Mouse (Mus musculus): Measurements from ENCODE around the gene Chuk. TPM values are rescaled to one million over a fixed set of nuclear protein-coding genes. Genes with fewer than 3 reads are reported as not detected.

Chuk gene
- polyA plus RNA-seq, 1 experiment, result 26.4 TPM

DNA sequence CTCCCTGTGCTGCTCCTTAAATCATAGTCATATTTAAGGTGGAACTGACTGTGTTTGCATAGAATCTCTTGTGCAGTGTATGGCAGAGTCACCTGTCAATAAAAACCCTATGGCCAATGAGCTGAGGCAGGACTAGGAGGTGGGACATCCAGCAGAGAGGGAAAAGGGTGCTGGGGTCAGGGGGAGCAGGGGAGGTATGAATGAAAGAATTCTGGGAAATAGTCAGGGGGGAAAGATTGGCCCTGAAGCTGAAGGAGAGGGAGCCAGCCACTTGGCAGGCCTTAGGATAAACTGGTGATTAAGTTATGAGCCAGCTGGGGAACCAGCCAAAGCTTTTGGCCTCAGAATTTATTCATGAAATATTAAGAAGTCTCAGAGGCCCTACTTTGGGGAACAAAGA, 1.7 kb upstream of the Chuk start:
- DNase-seq, result no peak
- Histone ChIP-seq H3K4me1 (replicated peaks; ENCODE audit: control insufficient read depth, insufficient read depth, low read length) (peaks cover 8% of the 10 kb centered on the region), H3K4me3 (ENCODE audit: control insufficient read depth, insufficient read depth, low read length) (no peak overlapping the region), H3K27me3 (ENCODE audit: control insufficient read depth, insufficient read depth, low read length) (no peaks in the 10 kb centered on the region), H3K36me3 (ENCODE audit: control insufficient read depth, insufficient read depth, low read length) (peaks cover 17% of the 10 kb centered on the region), H3K27ac (ENCODE audit: control insufficient read depth, insufficient read depth, low read length) (no peak overlapping the region)
- TF ChIP-seq CTCF (IDR thresholded peaks at IDR 0.05; ENCODE audit: borderline replicate concordance, control insufficient read depth, extremely low read depth, insufficient read depth, low read length, poor library complexity), result no peak
- no peak for TF ChIP-seq POLR2A (IDR thresholded peaks at IDR 0.05; ENCODE audit: control insufficient read depth, extremely low read depth, insufficient read depth, low read length, poor library complexity)

- peak overlapping the region; percentile 94 for H3K4me3 ChIP-seq (ENCODE audit: control insufficient read depth, insufficient read depth, low read length)
- no peak for DNase-seq
- no peaks in the 10 kb centered on the region for H3K27me3 ChIP-seq (ENCODE audit: control insufficient read depth, insufficient read depth, low read length)
- H3K36me3 ChIP-seq (ENCODE audit: control insufficient read depth, insufficient read depth, low read length), result peaks cover 6% of the 10 kb centered on the region; the same call in 1 of the 2 replicates
- peaks cover 8% of the 10 kb centered on the region for H3K4me1 ChIP-seq (replicated peaks; ENCODE audit: control insufficient read depth, insufficient read depth, low read length)
- H3K27ac ChIP-seq (ENCODE audit: control insufficient read depth, insufficient read depth, low read length), result no peak overlapping the region
- TF ChIP-seq CTCF (IDR thresholded peaks at IDR 0.05; ENCODE audit: borderline replicate concordance, control insufficient read depth, extremely low read depth, insufficient read depth, low read length, poor library complexity), result no peak
- TF ChIP-seq POLR2A (IDR thresholded peaks at IDR 0.05; ENCODE audit: control insufficient read depth, extremely low read depth, insufficient read depth, low read length, poor library complexity), result no peak
- 40% methylated on average over 22 of the region's 22 CpGs for WGBS
Measured at GRCm38 (mm10) chr19:44107661-44108521, 611 bp upstream of the Chuk start.

DNA sequence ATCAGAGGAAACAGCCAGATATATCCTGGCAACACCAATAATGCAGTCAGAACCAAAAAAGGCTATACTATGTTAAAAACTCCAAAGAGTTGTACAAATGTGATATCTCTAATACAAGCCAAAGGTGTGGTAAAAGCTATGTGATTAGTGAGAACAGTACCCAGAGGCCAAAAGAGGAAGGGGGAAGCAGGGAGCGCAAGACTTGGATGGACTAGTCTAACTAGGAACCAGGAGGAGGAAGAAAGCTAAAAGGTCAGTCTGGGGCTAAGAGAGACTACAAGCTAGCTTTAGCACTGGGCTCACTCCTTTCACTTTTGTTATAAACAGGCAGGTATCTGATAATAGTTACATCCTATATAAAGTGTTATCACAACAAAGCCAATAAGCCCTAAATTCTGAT, 2.9 kb downstream of the Chuk start:
- TF ChIP-seq CTCF (IDR thresholded peaks at IDR 0.05; ENCODE audit: borderline replicate concordance, control insufficient read depth, extremely low read depth, insufficient read depth, low read length, poor library complexity), result no peak
- TF ChIP-seq POLR2A (IDR thresholded peaks at IDR 0.05; ENCODE audit: control insufficient read depth, extremely low read depth, insufficient read depth, low read length, poor library complexity), result no peak
- H3K4me3 ChIP-seq (ENCODE audit: control insufficient read depth, insufficient read depth, low read length), result no peak overlapping the region

DNA sequence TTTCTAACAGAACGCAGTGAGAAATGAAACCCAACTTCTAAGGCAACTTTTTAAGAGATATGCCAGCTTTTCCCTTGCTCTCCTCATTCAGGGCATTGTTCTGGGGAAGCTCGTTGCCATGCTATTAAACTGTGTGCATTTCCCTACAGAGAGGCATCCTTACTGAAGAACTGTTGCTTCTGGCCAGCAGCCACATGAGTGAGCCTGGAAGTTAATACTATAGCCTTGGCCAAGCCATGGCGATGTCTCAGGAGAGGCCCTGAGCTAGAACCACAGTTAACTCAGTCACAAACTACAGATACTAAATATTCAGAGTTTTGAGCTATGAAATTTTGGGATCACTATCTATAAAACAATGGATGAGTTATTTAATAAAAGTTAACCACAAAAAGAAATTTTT, 4.3 kb downstream of the Chuk start:
- WGBS, result 95% methylated on average over 3 of the region's 3 CpGs
- no peak for DNase-seq
- H3K27me3 ChIP-seq (ENCODE audit: control insufficient read depth, insufficient read depth, low read length), result no peaks in the 10 kb centered on the region
- H3K27ac ChIP-seq (ENCODE audit: control insufficient read depth, insufficient read depth, low read length), result no peak overlapping the region
- no peak for TF ChIP-seq CTCF (IDR thresholded peaks at IDR 0.05; ENCODE audit: borderline replicate concordance, control insufficient read depth, extremely low read depth, insufficient read depth, low read length, poor library complexity)
- peaks cover 17% of the 10 kb centered on the region; the same call in 1 of the 2 replicates for H3K36me3 ChIP-seq (ENCODE audit: control insufficient read depth, insufficient read depth, low read length)
- peaks cover 8% of the 10 kb centered on the region for H3K4me1 ChIP-seq (replicated peaks; ENCODE audit: control insufficient read depth, insufficient read depth, low read length)
- no peak overlapping the region for H3K4me3 ChIP-seq (ENCODE audit: control insufficient read depth, insufficient read depth, low read length)

More for the DNA sequence above, 2.9 kb downstream of the Chuk start:
- peaks cover 8% of the 10 kb centered on the region for H3K4me1 ChIP-seq (replicated peaks; ENCODE audit: control insufficient read depth, insufficient read depth, low read length)
- H3K27me3 ChIP-seq (ENCODE audit: control insufficient read depth, insufficient read depth, low read length), result no peaks in the 10 kb centered on the region
- DNase-seq, result no peak
- H3K27ac ChIP-seq (ENCODE audit: control insufficient read depth, insufficient read depth, low read length), result no peak overlapping the region
- H3K36me3 ChIP-seq (ENCODE audit: control insufficient read depth, insufficient read depth, low read length), result peaks cover 17% of the 10 kb centered on the region; the same call in 1 of the 2 replicates
- WGBS, result 96% methylated on average over 1 of the region's 1 CpGs

DNA sequence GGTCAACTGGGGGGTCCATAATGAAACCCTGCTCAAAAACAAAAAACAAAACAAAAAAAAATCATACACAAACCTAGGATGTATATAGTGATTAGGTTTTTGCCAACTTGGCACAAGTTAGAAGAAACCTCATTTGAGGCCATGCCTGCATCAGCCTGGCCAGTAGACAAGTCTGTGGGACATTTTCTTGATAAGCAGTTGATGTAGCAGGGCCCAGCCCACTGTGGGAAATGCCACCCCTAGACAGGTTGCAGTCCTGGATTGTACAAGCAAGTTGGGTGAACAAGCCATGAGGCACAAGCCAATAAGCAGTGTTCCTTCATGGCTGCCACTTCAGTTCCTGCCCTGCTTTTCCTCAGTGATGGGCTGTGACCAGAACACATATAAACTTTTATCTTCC, 6.4 kb downstream of the Chuk start:
- peaks cover 33% of the 10 kb centered on the region for H3K36me3 ChIP-seq (ENCODE audit: control insufficient read depth, insufficient read depth, low read length)

DNA sequence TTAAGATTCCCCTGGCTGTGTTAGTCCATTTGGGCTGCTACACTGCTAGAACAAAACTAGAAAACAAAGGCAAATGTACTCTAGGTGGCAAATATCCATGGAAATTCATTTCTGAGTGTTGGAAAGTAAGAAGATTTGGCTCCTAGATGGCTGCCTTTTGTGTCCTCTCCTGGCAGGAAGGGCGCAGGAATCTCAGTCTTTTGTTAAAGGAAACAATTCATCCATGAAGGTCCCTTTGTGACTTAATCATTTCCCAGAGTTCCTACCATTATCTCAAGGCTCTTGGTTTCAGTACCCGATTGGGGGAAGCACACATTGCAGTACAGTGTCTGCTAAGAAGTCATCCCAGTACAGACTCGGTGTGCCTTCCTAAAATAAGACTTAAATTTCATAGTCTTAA, 21.0 kb downstream of the Chuk start:
- Histone ChIP-seq H3K4me1 (replicated peaks; ENCODE audit: control insufficient read depth, insufficient read depth, low read length) (no peaks in the 10 kb centered on the region), H3K36me3 (ENCODE audit: control insufficient read depth, insufficient read depth, low read length) (peaks cover 52% of the 10 kb centered on the region), H3K27me3 (ENCODE audit: control insufficient read depth, insufficient read depth, low read length) (no peaks in the 10 kb centered on the region), H3K27ac (ENCODE audit: control insufficient read depth, insufficient read depth, low read length) (no peak overlapping the region), H3K4me3 (ENCODE audit: control insufficient read depth, insufficient read depth, low read length) (no peak overlapping the region)
- 92% methylated on average over 3 of the region's 3 CpGs for WGBS
- no peak for DNase-seq
- TF ChIP-seq CTCF (IDR thresholded peaks at IDR 0.05; ENCODE audit: borderline replicate concordance, control insufficient read depth, extremely low read depth, insufficient read depth, low read length, poor library complexity), result no peak

More for the DNA sequence above, 6.4 kb downstream of the Chuk start:
- Histone ChIP-seq H3K4me3 (ENCODE audit: control insufficient read depth, insufficient read depth, low read length) (no peak overlapping the region), H3K27ac (ENCODE audit: control insufficient read depth, insufficient read depth, low read length) (no peak overlapping the region), H3K4me1 (replicated peaks; ENCODE audit: control insufficient read depth, insufficient read depth, low read length) (no peaks in the 10 kb centered on the region), H3K27me3 (ENCODE audit: control insufficient read depth, insufficient read depth, low read length) (no peaks in the 10 kb centered on the region)
- TF ChIP-seq POLR2A (IDR thresholded peaks at IDR 0.05; ENCODE audit: control insufficient read depth, extremely low read depth, insufficient read depth, low read length, poor library complexity), result no peak
- no peak for TF ChIP-seq CTCF (IDR thresholded peaks at IDR 0.05; ENCODE audit: borderline replicate concordance, control insufficient read depth, extremely low read depth, insufficient read depth, low read length, poor library complexity)
- DNase-seq, result no peak

DNA sequence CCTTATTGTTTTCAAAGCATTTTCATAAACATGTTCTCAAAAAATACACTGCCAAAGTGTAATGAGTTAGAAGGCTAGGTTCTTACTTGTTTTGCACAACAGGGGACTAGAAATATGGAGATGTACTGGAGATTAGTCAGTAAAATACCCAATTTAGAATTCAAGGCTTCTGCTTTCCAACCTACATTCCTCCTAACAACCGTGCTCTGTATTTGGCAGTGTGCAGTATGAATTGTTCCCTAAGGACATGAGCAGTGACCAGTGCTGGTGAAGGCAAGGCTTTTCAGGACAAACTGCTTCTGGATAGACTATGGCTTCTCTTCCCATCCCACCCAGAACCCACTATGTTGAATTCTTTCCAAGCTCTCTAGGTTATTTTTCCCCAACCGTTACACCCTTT, 26.4 kb downstream of the Chuk start:
- Histone ChIP-seq H3K27ac (ENCODE audit: control insufficient read depth, insufficient read depth, low read length) (no peak overlapping the region), H3K4me3 (ENCODE audit: control insufficient read depth, insufficient read depth, low read length) (no peak overlapping the region), H3K36me3 (ENCODE audit: control insufficient read depth, insufficient read depth, low read length) (peaks cover 46% of the 10 kb centered on the region), H3K4me1 (replicated peaks; ENCODE audit: control insufficient read depth, insufficient read depth, low read length) (no peaks in the 10 kb centered on the region), H3K27me3 (ENCODE audit: control insufficient read depth, insufficient read depth, low read length) (no peaks in the 10 kb centered on the region)
- WGBS, result 93% methylated on average over 2 of the region's 2 CpGs
- no peak for TF ChIP-seq POLR2A (IDR thresholded peaks at IDR 0.05; ENCODE audit: control insufficient read depth, extremely low read depth, insufficient read depth, low read length, poor library complexity)
- DNase-seq, result no peak

Measured in thymus, adult 2 months (tissue).